In the genomic region with DNA sequence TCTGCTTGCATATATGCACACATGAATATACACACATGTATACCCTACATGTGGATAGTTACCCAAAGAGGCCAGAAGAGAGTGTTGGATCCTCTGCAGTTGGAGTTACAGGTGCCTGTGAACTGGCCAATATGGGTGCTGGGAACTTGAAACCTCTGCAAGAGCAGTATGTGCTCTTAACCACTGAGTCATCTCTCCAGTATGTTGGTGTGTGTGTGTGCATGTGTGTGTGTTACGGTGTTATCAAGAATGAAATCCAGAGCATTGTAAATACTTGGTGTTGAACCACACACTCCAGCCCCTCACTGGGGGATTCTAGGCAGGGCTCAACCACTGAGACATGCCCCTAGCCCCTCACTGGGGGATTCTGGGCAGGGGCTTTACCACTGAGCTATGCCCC, we compare ENCODE assay signal across 22 mouse cellular contexts. TPM values are rescaled to one million over a fixed set of nuclear protein-coding genes. Genes with fewer than 3 reads are reported as not detected.
"Had no signal": no experiment of that assay in that cellular context is flagged by ENCODE, and none has a peak within 500 bp of the region (broad histone marks: within the 10 kb centered on the region; RNA-seq: fewer than 3 reads in every experiment).

No protein-coding gene starts in this region.

- H3K4me2 ChIP-seq: kidney, embryonic 15.5 days; limb, embryonic 13.5 days; lung, embryonic 14.5 days; midbrain, embryonic 13.5 days had no signal

- H3K27me3 ChIP-seq: midbrain, embryonic 13.5 days had no signal

- H3K36me3 ChIP-seq: kidney, embryonic 15.5 days; limb, embryonic 13.5 days; liver, embryonic 12.5 days; midbrain, embryonic 13.5 days had no signal

- DNase-seq: kidney, adult 2 months; kidney, postnatal 14 days; left cerebral cortex, postnatal 4 days; lung, embryonic 14.5 days; lung, postnatal 14 days; right cerebral cortex, postnatal 25 days; thymus, adult 18-20 months; thymus, postnatal 25 days had no signal

- H3K9ac ChIP-seq: kidney, embryonic 15.5 days; limb, embryonic 13.5 days; liver, embryonic 12.5 days; lung, embryonic 14.5 days; midbrain, embryonic 13.5 days had no signal

- H3K4me1 ChIP-seq: kidney, embryonic 15.5 days; limb, embryonic 13.5 days; midbrain, embryonic 13.5 days had no signal

- ATAC-seq: midbrain, embryonic 13.5 days had no signal

- H3K27ac ChIP-seq: kidney, embryonic 15.5 days; limb, embryonic 13.5 days; liver, embryonic 12.5 days; midbrain, embryonic 13.5 days had no signal

- H3K4me3 ChIP-seq: kidney, embryonic 15.5 days; limb, embryonic 13.5 days; liver, embryonic 12.5 days; midbrain, embryonic 13.5 days had no signal

- H3K9me3 ChIP-seq: kidney, embryonic 15.5 days; limb, embryonic 13.5 days; liver, embryonic 12.5 days; midbrain, embryonic 13.5 days had no signal

RNA-seq across cellular contexts. Expression of a gene that starts 4.6 kb away (rescaled TPM):
- polyA plus RNA-seq: urinary bladder, adult 2 months had no signal

RNA-seq across cellular contexts. Expression of a gene that starts 8.7 kb away (rescaled TPM):
- total RNA-seq: layer of hippocampus, adult 8-10 months; layer of hippocampus, postnatal 14 days; left cerebral cortex, adult 18-20 months; left cerebral cortex, postnatal 10 days; left cerebral cortex, postnatal 4 days; midbrain, postnatal 0 days had no signal
- polyA plus RNA-seq: limb, embryonic 13.5 days; midbrain, embryonic 13.5 days; midbrain, postnatal 0 days; neural tube, embryonic 14.5 days; urinary bladder, adult 2 months had no signal

RNA-seq across cellular contexts. Expression of a gene that starts 36.0 kb away (rescaled TPM):
- total RNA-seq: layer of hippocampus, adult 8-10 months; layer of hippocampus, postnatal 14 days; left cerebral cortex, adult 18-20 months; left cerebral cortex, postnatal 10 days; left cerebral cortex, postnatal 4 days; midbrain, postnatal 0 days had no signal
- polyA plus RNA-seq: kidney, adult 2 months; kidney, embryonic 15.5 days; large intestine, adult 2 months; limb, embryonic 13.5 days; liver, embryonic 12.5 days; liver, embryonic 16.5 days; lung, embryonic 14.5 days; midbrain, embryonic 13.5 days; midbrain, postnatal 0 days; neural tube, embryonic 14.5 days; small intestine, adult 2 months; urinary bladder, adult 2 months had no signal

RNA-seq across cellular contexts. Expression of a gene that starts 36.0 kb away (rescaled TPM):
- total RNA-seq: layer of hippocampus, adult 8-10 months; layer of hippocampus, postnatal 14 days; left cerebral cortex, adult 18-20 months; left cerebral cortex, postnatal 10 days; left cerebral cortex, postnatal 4 days; midbrain, postnatal 0 days had no signal
- polyA plus RNA-seq: large intestine, adult 2 months; liver, embryonic 12.5 days; liver, embryonic 16.5 days; small intestine, adult 2 months; urinary bladder, adult 2 months had no signal
